Mouse (Mus musculus): ENCODE data around the gene Ssxb1. TPM values are rescaled to one million over a fixed set of nuclear protein-coding genes. Genes with fewer than 3 reads are reported as not detected.
"Not testable (repeated sequence)": the region's sequence is repeated elsewhere in the genome, so short reads cannot be mapped to it uniquely, and the experiment has no call there.

The Ssxb1 gene
- polyA plus RNA-seq (2014; fragmentation: Nextera tagmentation; extraction: Ambion mirVana): not detected in 2 replicates

- not testable (repeated sequence) for H3K4me3 ChIP-seq (ENCODE audit: low read depth, low read length); H3K27me3 ChIP-seq (ENCODE audit: control insufficient read depth, insufficient read depth, low read length); DNase-seq (ENCODE audit: low spot score); H3K9me3 ChIP-seq (ENCODE audit: control insufficient read depth, low read length); H3K4me1 ChIP-seq (replicated peaks; ENCODE audit: control insufficient read depth, insufficient read depth, low read length); H3K9ac ChIP-seq (ENCODE audit: low read length); H3K27ac ChIP-seq (ENCODE audit: low read depth, low read length); H3K4me2 ChIP-seq (ENCODE audit: low read depth, low read length, severe bottlenecking); H3K36me3 ChIP-seq (ENCODE audit: control insufficient read depth, insufficient read depth, low read length); ATAC-seq (replicated peaks; ENCODE audit: low FRiP score)
- whole genome bisulfite sequencing: 31% methylated on average over 1 of the region's 1 CpGs
Observed at GRCm38 (mm10) chrX:8413005-8413404, at the start of gene Ssxb1. Gene Ssxb1 (plus strand): TSS chrX:8413305.

- not testable (repeated sequence) for H3K4me3 ChIP-seq (ENCODE audit: low read depth, low read length); H3K36me3 ChIP-seq (ENCODE audit: control insufficient read depth, insufficient read depth, low read length); H3K4me1 ChIP-seq (replicated peaks; ENCODE audit: control insufficient read depth, insufficient read depth, low read length); H3K27me3 ChIP-seq (ENCODE audit: control insufficient read depth, insufficient read depth, low read length); H3K27ac ChIP-seq (ENCODE audit: low read depth, low read length); ATAC-seq (replicated peaks; ENCODE audit: low FRiP score); H3K9ac ChIP-seq (ENCODE audit: low read length); H3K9me3 ChIP-seq (ENCODE audit: control insufficient read depth, low read length); DNase-seq (ENCODE audit: low spot score); H3K4me2 ChIP-seq (ENCODE audit: low read depth, low read length, severe bottlenecking)
- WGBS: 42% methylated on average over 1 of the region's 1 CpGs
Observed at GRCm38 (mm10) chrX:8366678-8367077, 46.4 kb upstream of the Ssxb1 start, which contains the start of gene Ssxb9. Gene Ssxb9 (plus strand): TSS chrX:8366978.

GRCm38 (mm10) chrX:8461626-8462025, 48.5 kb downstream of the Ssxb1 start, which contains the start of gene Ssxb2:
Gene Ssxb2 (minus strand): TSS chrX:8461726.
- H3K9me3 ChIP-seq (ENCODE audit: control insufficient read depth, low read length); H3K4me1 ChIP-seq (replicated peaks; ENCODE audit: control insufficient read depth, insufficient read depth, low read length); H3K4me3 ChIP-seq (ENCODE audit: low read depth, low read length); H3K9ac ChIP-seq (ENCODE audit: low read length); ATAC-seq (replicated peaks; ENCODE audit: low FRiP score); DNase-seq (ENCODE audit: low spot score); H3K27ac ChIP-seq (ENCODE audit: low read depth, low read length); H3K27me3 ChIP-seq (ENCODE audit: control insufficient read depth, insufficient read depth, low read length); H3K36me3 ChIP-seq (ENCODE audit: control insufficient read depth, insufficient read depth, low read length); H3K4me2 ChIP-seq (ENCODE audit: low read depth, low read length, severe bottlenecking): not testable (repeated sequence)
- WGBS: 59% methylated on average over 2 of the region's 2 CpGs

Other genes with a start within 250 kb of the Ssxb1 start
- gene Tbc1d25, start 237.1 kb upstream of the Ssxb1 start, polyA plus RNA-seq (2014; fragmentation: Nextera tagmentation; extraction: Ambion mirVana): 13.5 and 13.9 TPM in 2 replicates
- gene Ebp, start 219.8 kb upstream of the Ssxb1 start, polyA plus RNA-seq (2014; fragmentation: Nextera tagmentation; extraction: Ambion mirVana): 24.5 and 25.2 TPM in 2 replicates
- 13.6 and 14.5 TPM in 2 replicates for gene Porcn, start 206.8 kb upstream of the Ssxb1 start, polyA plus RNA-seq (2014; fragmentation: Nextera tagmentation; extraction: Ambion mirVana)
- gene Ftsj1, start 160.9 kb upstream of the Ssxb1 start, polyA plus RNA-seq (2014; fragmentation: Nextera tagmentation; extraction: Ambion mirVana): 40.4 and 47.1 TPM in 2 replicates
- 5.4 and 6.1 TPM in 2 replicates for gene Slc38a5, start 142.2 kb upstream of the Ssxb1 start, polyA plus RNA-seq (2014; fragmentation: Nextera tagmentation; extraction: Ambion mirVana)
- not detected in 2 replicates for gene Ssxb10, start 85.9 kb upstream of the Ssxb1 start, polyA plus RNA-seq (2014; fragmentation: Nextera tagmentation; extraction: Ambion mirVana)
- not detected in 2 replicates for gene Ssxb9, start 46.3 kb upstream of the Ssxb1 start, polyA plus RNA-seq (2014; fragmentation: Nextera tagmentation; extraction: Ambion mirVana)
- gene Ssxb2, start 48.4 kb downstream of the Ssxb1 start, polyA plus RNA-seq (2014; fragmentation: Nextera tagmentation; extraction: Ambion mirVana): not detected in 2 replicates
- not detected in 2 replicates for gene Gm14459, start 111.6 kb downstream of the Ssxb1 start, polyA plus RNA-seq (2014; fragmentation: Nextera tagmentation; extraction: Ambion mirVana)
- not detected in 2 replicates for gene Ssxb6, start 134.9 kb downstream of the Ssxb1 start, polyA plus RNA-seq (2014; fragmentation: Nextera tagmentation; extraction: Ambion mirVana)
- not detected in 2 replicates for gene Ssxb3, start 178.5 kb downstream of the Ssxb1 start, polyA plus RNA-seq (2014; fragmentation: Nextera tagmentation; extraction: Ambion mirVana)

Measured in forebrain, embryonic 11.5 days (tissue).